ENCODE assay signal across 21 mouse cellular contexts in genomic region chr15:78541036-78541435, GRCm38 (mm10). TPM values are rescaled to one million over a fixed set of nuclear protein-coding genes. Genes with fewer than 3 reads are reported as not detected.
DNase-seq lines count a peak whose midpoint lies in the region; ATAC-seq lines count a peak whose summit lies in the region.
"Had no signal": no experiment of that assay in that cellular context is flagged by ENCODE, and none has a peak within 500 bp of the region (broad histone marks: within the 10 kb centered on the region; RNA-seq: fewer than 3 reads in every experiment).

No protein-coding gene starts in this region.

- H3K36me3 ChIP-seq in heart, embryonic 12.5 days, result no peaks in the 10 kb centered on the region
- H3K36me3 ChIP-seq: embryonic facial prominence, embryonic 15.5 days; hindbrain, embryonic 12.5 days; limb, embryonic 15.5 days had no signal

- no peak for DNase-seq in heart, postnatal 25 days (ENCODE audit: low spot score)
- peak; percentile 45 for DNase-seq in left cerebral cortex, postnatal 4 days
- DNase-seq in left cerebral cortex, adult 11 months (ENCODE audit: low spot score), result no peak
- DNase-seq in right cerebral cortex, adult 2 months (ENCODE audit: low spot score in 2 of 2), result peak; percentile 49 to 53
- no peak for DNase-seq in right cerebral cortex, postnatal 36 days (ENCODE audit: low spot score in 2 of 2)
- no peak for DNase-seq in embryo, embryonic 11 days
- DNase-seq: adrenal gland, adult 2 months; kidney, postnatal 10 days; liver, postnatal 0 days; spleen, adult 18-20 months; thymus, postnatal 4 days had no signal

- peaks cover 74% of the 10 kb centered on the region for H3K27me3 ChIP-seq in heart, embryonic 12.5 days (replicated peaks)

- WGBS in heart, embryonic 12.5 days, result 70% methylated on average over 3 of the region's 3 CpGs

- H3K9me3 ChIP-seq in heart, embryonic 12.5 days (replicated peaks), result no peaks in the 10 kb centered on the region
- H3K9me3 ChIP-seq: embryonic facial prominence, embryonic 15.5 days; hindbrain, embryonic 12.5 days; limb, embryonic 15.5 days; megakaryocyte, embryonic 14.5 days had no signal

- no peak for ATAC-seq in heart, embryonic 12.5 days (ENCODE audit: insufficient number of reproducible peaks, low FRiP score)
- ATAC-seq: inflammation-experienced regulatory T-cells, adult 6 months; liver, postnatal 0 days had no signal

- 0 out of 2 replicates have a peak overlapping the region, but pooled peaks have one; percentile 7 for H3K9ac ChIP-seq in heart, embryonic 12.5 days
- H3K9ac ChIP-seq: embryonic facial prominence, embryonic 15.5 days; hindbrain, embryonic 12.5 days; limb, embryonic 15.5 days; liver, postnatal 0 days had no signal

- no peak overlapping the region for H3K4me2 ChIP-seq in heart, embryonic 12.5 days
- H3K4me2 ChIP-seq: embryonic facial prominence, embryonic 15.5 days; hindbrain, embryonic 12.5 days; limb, embryonic 15.5 days had no signal

- peaks cover 30% of the 10 kb centered on the region for H3K4me1 ChIP-seq in heart, embryonic 12.5 days (replicated peaks)

- no peak overlapping the region for H3K27ac ChIP-seq in heart, embryonic 12.5 days (ENCODE audit: poor library complexity, severe bottlenecking)
- H3K27ac ChIP-seq: embryonic facial prominence, embryonic 15.5 days; heart, adult 2 months; hindbrain, embryonic 12.5 days; limb, embryonic 15.5 days had no signal

- H3K4me3 ChIP-seq in heart, embryonic 12.5 days, result no peak overlapping the region
- H3K4me3 ChIP-seq: embryonic facial prominence, embryonic 15.5 days; heart, adult 2 months; hindbrain, embryonic 12.5 days; limb, embryonic 15.5 days; megakaryocyte, embryonic 14.5 days had no signal

- intact Hi-C loops in heart, postnatal 25 days (cut with DNase I), result no loop called here
- intact Hi-C loops in left cerebral cortex, postnatal 4 days (cut with DNase I), result no loop called here

RNA-seq across cellular contexts. Expression of gene Sstr3, which starts 3.4 kb away (rescaled TPM):
- polyA plus RNA-seq in heart, embryonic 12.5 days (2016; fragmentation: Nextera tagmentation; extraction: Ambion mirVana), result 0.13 TPM in 1 of 2 replicates, not detected in the other
- not detected for total RNA-seq in heart, postnatal 25 days (2021)
- 1 to 10 TPM; 5.5 to 6.5 TPM for total RNA-seq in left cerebral cortex, postnatal 4 days (2021)
- total RNA-seq: gastrocnemius, adult 8-10 months; heart, adult 2 months had no signal
- polyA plus RNA-seq: C2C12; embryonic facial prominence, embryonic 15.5 days; heart, adult 2 months; heart, embryonic 16.5 days; liver, postnatal 0 days had no signal

RNA-seq across cellular contexts. Expression of gene C1qtnf6, which starts 9.8 kb away (rescaled TPM):
- 30.4 and 32.4 TPM in 2 replicates for polyA plus RNA-seq in heart, embryonic 12.5 days (2016; fragmentation: Nextera tagmentation; extraction: Ambion mirVana)
- 10 to 100 TPM; 56.6 to 59.4 TPM for total RNA-seq in heart, postnatal 25 days (2021)
- total RNA-seq in left cerebral cortex, postnatal 4 days (2021), result 10 to 100 TPM; 12.2 to 13.4 TPM

RNA-seq across cellular contexts. Expression of gene Rac2, which starts 31.5 kb away (rescaled TPM):
- polyA plus RNA-seq in heart, embryonic 12.5 days (2016; fragmentation: Nextera tagmentation; extraction: Ambion mirVana), result 5.5 and 6.9 TPM in 2 replicates
- total RNA-seq in heart, postnatal 25 days (2021), result 1 to 10 TPM; 5.1 to 5.6 TPM
- 1 to 10 TPM; 1.4 to 4.2 TPM for total RNA-seq in left cerebral cortex, postnatal 4 days (2021)
- polyA plus RNA-seq: C2C12 had no signal

RNA-seq across cellular contexts. Expression of gene Il2rb, which starts 46.0 kb away (rescaled TPM):
- 0.09 TPM in 1 of 2 replicates, not detected in the other for polyA plus RNA-seq in heart, embryonic 12.5 days (2016; fragmentation: Nextera tagmentation; extraction: Ambion mirVana)
- total RNA-seq in heart, postnatal 25 days (2021), result under 1 TPM; 0.06 to 0.26 TPM
- total RNA-seq in left cerebral cortex, postnatal 4 days (2021), result under 1 TPM in 1 of 2 experiments, not detected in 1; 0.08 TPM
- total RNA-seq: gastrocnemius, adult 8-10 months had no signal

RNA-seq across cellular contexts. Expression of gene Cyth4, which starts 55.8 kb away (rescaled TPM):
- polyA plus RNA-seq in heart, embryonic 12.5 days (2016; fragmentation: Nextera tagmentation; extraction: Ambion mirVana), result 3.8 and 4.8 TPM in 2 replicates
- total RNA-seq in heart, postnatal 25 days (2021), result 1 to 10 TPM; 5.5 to 5.8 TPM
- 1 to 10 TPM; 3.9 to 6.0 TPM for total RNA-seq in left cerebral cortex, postnatal 4 days (2021)

Comparison
In these comparisons a context has a peak if more than half of its experiments do, and no peak if none do; other contexts are left out.
1. DNase-seq: peak in left cerebral cortex, postnatal 4 days (single experiment) and right cerebral cortex, adult 2 months (2 of 2); none in heart, postnatal 25 days (single experiment), left cerebral cortex, adult 11 months (single experiment), right cerebral cortex, postnatal 36 days (0 of 2) and embryo, embryonic 11 days (single experiment).
2. RNA of gene Sstr3, which starts 3.4 kb away (total RNA-seq): 5.5 to 6.5 TPM in left cerebral cortex, postnatal 4 days; not detected in heart, postnatal 25 days; every median in the first group is over 4 times any median in the second.